Mouse (Mus musculus) ZHBTc4 (cell line): ENCODE results near the gene Lsmem1.

Experiments
- DNase-seq: peaks from one replicate; pipeline ENCODE4 v3.0.0-alpha.2; 2011; ENCODE audit warnings: low read depth, low spot score

Lsmem1 gene

GRCm38 (mm10) chr12:40140706-40141105 lies 58.6 kb downstream of the Lsmem1 start:
- DNase-seq, result no peak

- no peak for DNase-seq
Observed at GRCm38 (mm10) chr12:40139484-40140245, 59.6 kb downstream of the Lsmem1 start.

- no peak for DNase-seq
Observed at GRCm38 (mm10) chr12:40134529-40134928, 64.8 kb downstream of the Lsmem1 start.

GRCm38 (mm10) chr12:40133573-40134271 lies 65.6 kb downstream of the Lsmem1 start, which contains the start of gene Scin:
TSS of gene Scin (minus strand) at chr12:40134228.
- DNase-seq, result peak; percentile 50

- no peak for DNase-seq
Observed at GRCm38 (mm10) chr12:40133194-40133572, 66.1 kb downstream of the Lsmem1 start.
